17 mouse cellular contexts compared by ENCODE assay signal in the genomic region with DNA sequence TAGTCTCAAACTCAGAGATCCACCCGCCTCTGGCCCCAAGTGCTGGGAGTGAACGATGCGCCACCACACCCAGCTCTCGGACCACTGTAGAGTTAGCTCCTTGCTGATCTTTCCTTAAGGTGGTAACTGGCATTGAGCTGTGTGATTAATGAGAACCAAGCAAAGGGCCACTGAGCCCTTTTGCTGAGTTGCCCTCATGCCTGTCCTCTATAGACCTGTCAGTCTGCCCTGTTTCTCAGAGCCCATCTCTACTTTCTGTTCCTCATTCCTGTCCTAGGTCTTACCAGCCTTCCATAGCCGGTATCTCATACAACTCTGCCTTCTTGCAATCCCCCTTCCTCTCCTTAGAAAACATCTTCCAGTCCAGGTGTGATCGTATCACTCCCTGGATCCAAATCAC.
"Had no signal": no experiment of that assay in that cellular context is flagged by ENCODE, and none has a peak within 500 bp of the region (broad histone marks: within the 10 kb centered on the region; RNA-seq: fewer than 3 reads in every experiment).

No protein-coding gene starts in this region.

- H3K4me1 ChIP-seq: megakaryocyte, embryonic 14.5 days had no signal

- ATAC-seq: midbrain, embryonic 15.5 days had no signal

- H3K36me3 ChIP-seq: limb, embryonic 13.5 days; midbrain, embryonic 15.5 days; neural tube, embryonic 15.5 days; stomach, embryonic 15.5 days had no signal

- DNase-seq: kidney, adult 2 months; kidney, postnatal 36 days; left cerebral cortex, postnatal 4 days; lung, adult 18-20 months; right cerebral cortex, adult 18-20 months; right cerebral cortex, postnatal 25 days; thymus, adult 2 months; thymus, postnatal 4 days had no signal

- H3K4me2 ChIP-seq: limb, embryonic 13.5 days; midbrain, embryonic 11.5 days; midbrain, embryonic 15.5 days; neural tube, embryonic 15.5 days; stomach, embryonic 15.5 days had no signal

- H3K9ac ChIP-seq: limb, embryonic 13.5 days; liver, embryonic 14.5 days; midbrain, embryonic 15.5 days; neural tube, embryonic 15.5 days; stomach, embryonic 15.5 days had no signal

- H3K27ac ChIP-seq: kidney, postnatal 0 days; limb, embryonic 13.5 days; liver, embryonic 14.5 days; midbrain, embryonic 15.5 days; stomach, embryonic 15.5 days had no signal

- H3K4me3 ChIP-seq: layer of hippocampus, adult 2 months; limb, embryonic 13.5 days; megakaryocyte, embryonic 14.5 days; midbrain, embryonic 15.5 days; neural tube, embryonic 15.5 days; stomach, embryonic 15.5 days had no signal

- H3K27me3 ChIP-seq: limb, embryonic 13.5 days; megakaryocyte, embryonic 14.5 days; midbrain, embryonic 15.5 days; neural tube, embryonic 15.5 days; stomach, embryonic 15.5 days had no signal

- H3K9me3 ChIP-seq: limb, embryonic 13.5 days; megakaryocyte, embryonic 14.5 days; midbrain, embryonic 15.5 days; neural tube, embryonic 15.5 days; stomach, embryonic 15.5 days had no signal
